Mouse (Mus musculus) liver, embryonic 14.5 days (tissue): ENCODE measurements around the gene Zfp652.

ENCODE experiments used
- CTCF ChIP-seq: IDR thresholded peaks from 2 replicates; pipeline ENCODE4 v1.5.1; 2016; ENCODE audit warnings: antibody characterized with exemption, low read depth, control low read depth
- EP300 ChIP-seq: IDR thresholded peaks from 2 replicates; pipeline ENCODE4 v1.6.1; 2016; ENCODE audit warnings: antibody characterized with exemption, low read depth

- no peak for TF ChIP-seq CTCF
- no peak for TF ChIP-seq EP300
These were observed 97.1 kb downstream of the Zfp652 start for GRCm38 (mm10) chr11:95809603-95810002.
